Mouse (Mus musculus) brain, embryonic 14.5 days (tissue): ENCODE results near the gene Dtnb.

ENCODE experiments used
- CTCF ChIP-seq: fragments of 200-500 bp; IDR thresholded peaks from 2 replicates; pipeline ENCODE4 v1.5.1; 2012; ENCODE audit warnings: inconsistent platforms, mild to moderate bottlenecking, moderate library complexity, borderline replicate concordance; ENCODE audit not compliant: insufficient read depth, insufficient read length; ENCODE audit errors: extremely low read depth
- POLR2A ChIP-seq: fragments of 200-500 bp; IDR thresholded peaks from 2 replicates; pipeline ENCODE4 v1.6.1; 2012; ENCODE audit warnings: mild to moderate bottlenecking, inconsistent platforms, borderline replicate concordance; ENCODE audit not compliant: poor library complexity, insufficient read depth, insufficient read length, severe bottlenecking; ENCODE audit errors: extremely low read depth

- TF ChIP-seq POLR2A: no peak
- no peak for TF ChIP-seq CTCF
Measured at GRCm38 (mm10) chr12:3562806-3563205, 9.4 kb upstream of the Dtnb start.
